Mouse (Mus musculus) ES-E14 (cell line): ENCODE measurements around the gene Recql5.

Experiments
- CHD2 ChIP-seq: IDR thresholded peaks from 2 replicates; pipeline ENCODE4 v1.6.1; 2014; ENCODE audit warnings: mild to moderate bottlenecking, low read depth, low read length, inconsistent platforms
- ZNF384 ChIP-seq: IDR thresholded peaks from 2 replicates; pipeline ENCODE4 v1.6.1; 2012; ENCODE audit warnings: low read depth, low read length, inconsistent platforms

DNA sequence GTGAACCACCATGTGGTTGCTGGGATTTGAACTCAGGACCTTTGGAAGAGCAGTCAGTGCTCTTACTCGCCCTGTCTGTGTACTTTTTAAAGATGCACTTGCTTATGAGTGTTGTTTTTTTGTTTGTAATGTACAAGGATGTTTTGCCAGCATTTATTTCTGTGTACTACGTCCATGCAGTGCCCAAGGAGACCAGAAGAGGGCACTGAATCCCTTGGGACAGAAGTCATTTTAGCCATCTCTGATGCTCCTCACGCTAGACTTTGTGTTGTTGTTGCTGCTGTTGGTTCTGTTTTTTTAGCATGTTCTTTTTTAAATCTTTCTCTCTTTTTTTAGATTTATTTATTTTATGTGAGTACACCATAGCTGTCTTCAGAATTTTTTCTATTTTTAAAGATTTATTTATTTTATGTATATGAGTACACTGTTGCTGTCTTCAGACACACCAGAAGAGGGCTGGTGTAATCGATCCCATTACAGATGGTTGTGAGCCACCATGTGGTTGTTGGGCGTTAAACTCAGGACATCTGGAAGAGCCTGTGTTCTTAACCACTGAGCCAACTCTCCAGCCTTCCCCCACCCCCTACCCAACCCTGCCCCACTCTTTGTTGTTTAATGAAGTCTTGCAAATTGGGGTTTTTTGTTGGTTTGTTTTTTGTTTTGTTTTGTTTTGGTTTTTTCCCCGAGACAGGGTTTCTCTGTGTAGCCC, 13.0 kb downstream of the Recql5 start:
- TF ChIP-seq ZNF384 (no peak), CHD2 (no peak)
